Mouse (Mus musculus): Measurements from ENCODE around the gene Ubxn2a.

- TF ChIP-seq CTCF (IDR thresholded peaks at IDR 0.05; ENCODE audit: extremely low read depth, insufficient read depth, insufficient read length, insufficient replicate concordance), result no peak
- TF ChIP-seq POLR2A (IDR thresholded peaks at IDR 0.05; ENCODE audit: low read depth, low read length), result no peak
These were observed 25.4 kb downstream of the Ubxn2a start for GRCm38 (mm10) chr12:4882086-4882485.
